Mouse (Mus musculus) liver, adult 2 months (tissue): ENCODE results near the gene Sbp. TPM values are rescaled to one million over a fixed set of nuclear protein-coding genes. Genes with fewer than 3 reads are reported as not detected.

ENCODE experiments used
- DNase-seq: peaks from one replicate; pipeline ENCODE4 v3.0.0-alpha.2; 2011; ENCODE audit warnings: low read depth, low spot score; ENCODE audit errors: extremely low read depth
- H3K27ac ChIP-seq: fragments of 200-500 bp; replicated peaks from 2 replicates; pipeline ENCODE4 v1.5.1; 2012; ENCODE audit warnings: low read depth, mild to moderate bottlenecking, control low read depth, inconsistent platforms, low read length; ENCODE audit not compliant: insufficient read depth
- H3K27me3 ChIP-seq: fragments of 200-500 bp; 2 replicates; pipeline ENCODE4 v1.6.1; 2012; ENCODE audit warnings: mild to moderate bottlenecking, moderate library complexity, low read length, inconsistent platforms; ENCODE audit not compliant: control insufficient read depth, insufficient read depth
- H3K36me3 ChIP-seq: fragments of 200-500 bp; 2 replicates; pipeline ENCODE4 v1.6.1; 2012; ENCODE audit warnings: low read length, inconsistent platforms; ENCODE audit not compliant: control insufficient read depth, insufficient read depth
- H3K4me1 ChIP-seq: fragments of 200-500 bp; 2 replicates; pipeline ENCODE4 v1.6.1; 2011; ENCODE audit warnings: low read length; ENCODE audit not compliant: control insufficient read depth, insufficient read depth
- H3K4me3 ChIP-seq: fragments of 200-500 bp; 2 replicates; pipeline ENCODE4 v1.5.1; 2011; ENCODE audit warnings: low read depth, mild to moderate bottlenecking, control low read depth, low read length, moderate library complexity; ENCODE audit not compliant: insufficient read depth
- H3K79me2 ChIP-seq: fragments of 200-500 bp; 2 replicates; pipeline ENCODE4 v1.6.1; 2012; ENCODE audit warnings: inconsistent platforms, mild to moderate bottlenecking, low read length, moderate library complexity; ENCODE audit not compliant: control insufficient read depth, insufficient read depth
- H3K9ac ChIP-seq: fragments of 200-500 bp; 2 replicates; pipeline ENCODE4 v1.6.1; 2012; ENCODE audit warnings: low read depth, mild to moderate bottlenecking, control low read depth, inconsistent platforms, low read length
- CTCF ChIP-seq: fragments of 200-500 bp; IDR thresholded peaks from 2 replicates; pipeline ENCODE4 v1.5.1; 2011; ENCODE audit warnings: low read depth, low read length, control low read depth
- POLR2A ChIP-seq: fragments of 200-500 bp; IDR thresholded peaks from 2 replicates; pipeline ENCODE4 v1.6.1; 2011; ENCODE audit warnings: low read length, control low read depth; ENCODE audit not compliant: insufficient read depth; ENCODE audit errors: extremely low read depth
- WGBS: fragments of 180-500 bp; shearing (Covaris S2); methylation state at CpG from one replicate; pipeline ENCODE4 v1.1.7; 2018; 5-methylcytosine and 5-hydroxymethylcytosine counted together
- polyA plus RNA-seq: library from polyadenylated mRNA; depleted of rRNA; stranded (reverse); fragments of >200 nt; gene quantifications from 2 replicates; pipeline ENCODE4 v1.2.3, GENCODE M21; 2012
- total RNA-seq: library from RNA; depleted of rRNA; stranded (reverse); fragments of >200 nt; gene quantifications from 2 replicates; pipeline ENCODE4 v1.2.3, GENCODE M21; 2014

The Sbp gene
- total and polyA plus RNA-seq, 2 experiments = not detected

GRCm38 (mm10) chr17:23966658-23967401 lies 25.4 kb downstream of the Sbp start:
- TF ChIP-seq POLR2A = no peak
- no peak for TF ChIP-seq CTCF
- H3K27ac ChIP-seq = no peak overlapping the region
- H3K4me3 ChIP-seq = no peak overlapping the region
- H3K9ac ChIP-seq = no peak overlapping the region
- DNase-seq = peak; percentile 56
- H3K27me3 ChIP-seq = no peaks in the 10 kb centered on the region
- no peaks in the 10 kb centered on the region for H3K36me3 ChIP-seq
- 75% methylated on average over 10 of the region's 10 CpGs for WGBS
- no peaks in the 10 kb centered on the region for H3K4me1 ChIP-seq
- no peaks in the 10 kb centered on the region for H3K79me2 ChIP-seq

GRCm38 (mm10) chr17:23968780-23969179 lies 27.3 kb downstream of the Sbp start:
- Histone ChIP-seq H3K79me2 (no peaks in the 10 kb centered on the region), H3K27ac (no peak overlapping the region), H3K4me1 (no peaks in the 10 kb centered on the region), H3K9ac (no peak overlapping the region), H3K27me3 (no peaks in the 10 kb centered on the region), H3K36me3 (no peaks in the 10 kb centered on the region), H3K4me3 (no peak overlapping the region)
- no peak for DNase-seq
- WGBS = 55% methylated on average over 2 of the region's 2 CpGs
- no peak for TF ChIP-seq CTCF
- no peak for TF ChIP-seq POLR2A

- WGBS = 7% methylated on average over 1 of the region's 1 CpGs
- Histone ChIP-seq H3K4me1 (no peaks in the 10 kb centered on the region), H3K27ac (no peak overlapping the region), H3K27me3 (no peaks in the 10 kb centered on the region), H3K9ac (no peak overlapping the region), H3K79me2 (no peaks in the 10 kb centered on the region), H3K4me3 (no peak overlapping the region), H3K36me3 (no peaks in the 10 kb centered on the region)
- DNase-seq = peak; percentile 63
- TF ChIP-seq POLR2A (no peak), CTCF (peak; percentile 84)
Observed at GRCm38 (mm10) chr17:23969231-23969630, 27.8 kb downstream of the Sbp start.

GRCm38 (mm10) chr17:23971315-23971714 lies 29.8 kb downstream of the Sbp start:
- no peak for TF ChIP-seq CTCF
- no peak for TF ChIP-seq POLR2A
- no peak overlapping the region for H3K27ac ChIP-seq
- no peaks in the 10 kb centered on the region for H3K4me1 ChIP-seq
- no peaks in the 10 kb centered on the region for H3K36me3 ChIP-seq
- no peak overlapping the region for H3K4me3 ChIP-seq
- H3K27me3 ChIP-seq = no peaks in the 10 kb centered on the region
- DNase-seq = no peak
- WGBS = 70% methylated on average over 9 of the region's 9 CpGs
- no peak overlapping the region for H3K9ac ChIP-seq
- H3K79me2 ChIP-seq = no peaks in the 10 kb centered on the region

- DNase-seq = peak; percentile 42
- no peak overlapping the region for H3K27ac ChIP-seq
- no peaks in the 10 kb centered on the region for H3K79me2 ChIP-seq
- H3K4me3 ChIP-seq = no peak overlapping the region
- H3K4me1 ChIP-seq = no peaks in the 10 kb centered on the region
- H3K36me3 ChIP-seq = no peaks in the 10 kb centered on the region
- no peak overlapping the region for H3K9ac ChIP-seq
- TF ChIP-seq POLR2A = no peak
- TF ChIP-seq CTCF = no peak
- H3K27me3 ChIP-seq = no peaks in the 10 kb centered on the region
- 75% methylated on average over 4 of the region's 4 CpGs for WGBS
Observed at GRCm38 (mm10) chr17:23976665-23977064, 35.2 kb downstream of the Sbp start.

- Histone ChIP-seq H3K4me1 (no peaks in the 10 kb centered on the region; the same call in 1 of the 2 replicates), H3K79me2 (no peaks in the 10 kb centered on the region), H3K27ac (no peak overlapping the region), H3K36me3 (no peaks in the 10 kb centered on the region), H3K4me3 (no peak overlapping the region), H3K27me3 (no peaks in the 10 kb centered on the region), H3K9ac (no peak overlapping the region)
- WGBS = 74% methylated on average over 3 of the region's 3 CpGs
- DNase-seq = no peak
- TF ChIP-seq POLR2A (no peak), CTCF (no peak)
Observed at GRCm38 (mm10) chr17:23979471-23979870, 38.0 kb downstream of the Sbp start.
